Mouse (Mus musculus): ENCODE results near the gene Ankrd2.

The Ankrd2 gene

GRCm38 (mm10) chr19:42016251-42016650 lies 19.5 kb upstream of the Ankrd2 start:
- no peak for DNase-seq (ENCODE audit: low spot score)

GRCm38 (mm10) chr19:42016840-42017239 lies 19.0 kb upstream of the Ankrd2 start:
- DNase-seq (ENCODE audit: low spot score), result no peak

- no peak for DNase-seq (ENCODE audit: low spot score)
Measured at GRCm38 (mm10) chr19:42017399-42018247, 18.2 kb upstream of the Ankrd2 start.

GRCm38 (mm10) chr19:42019011-42019522 lies 16.7 kb upstream of the Ankrd2 start:
- DNase-seq (ENCODE audit: low spot score), result peak; percentile 59

GRCm38 (mm10) chr19:42021681-42022541 lies 13.9 kb upstream of the Ankrd2 start:
- no peak for DNase-seq (ENCODE audit: low spot score)

- no peak for DNase-seq (ENCODE audit: low spot score)
Measured at GRCm38 (mm10) chr19:42022542-42022848, 13.3 kb upstream of the Ankrd2 start.

GRCm38 (mm10) chr19:42026158-42026557 lies 9.6 kb upstream of the Ankrd2 start:
- DNase-seq (ENCODE audit: low spot score), result peak; percentile 86

GRCm38 (mm10) chr19:42031112-42031511 lies 4.7 kb upstream of the Ankrd2 start:
- DNase-seq (ENCODE audit: low spot score), result no peak

- DNase-seq (ENCODE audit: low spot score), result no peak
Measured at GRCm38 (mm10) chr19:42033611-42034010, 2.2 kb upstream of the Ankrd2 start.

GRCm38 (mm10) chr19:42034146-42034775 lies 1.5 kb upstream of the Ankrd2 start:
- DNase-seq (ENCODE audit: low spot score), result no peak

GRCm38 (mm10) chr19:42034881-42035455 lies 832 bp upstream of the Ankrd2 start:
- no peak for DNase-seq (ENCODE audit: low spot score)

- DNase-seq (ENCODE audit: low spot score), result no peak
Measured at GRCm38 (mm10) chr19:42036357-42036756, 557 bp downstream of the Ankrd2 start.

GRCm38 (mm10) chr19:42037167-42037702 lies 1.4 kb downstream of the Ankrd2 start:
- DNase-seq (ENCODE audit: low spot score), result no peak

- no peak for DNase-seq (ENCODE audit: low spot score)
Measured at GRCm38 (mm10) chr19:42038310-42038709, 2.5 kb downstream of the Ankrd2 start.

GRCm38 (mm10) chr19:42043988-42044387 lies 8.2 kb downstream of the Ankrd2 start:
- DNase-seq (ENCODE audit: low spot score), result no peak

GRCm38 (mm10) chr19:42045269-42046102 lies 9.7 kb downstream of the Ankrd2 start, which contains the start of gene Hoga1:
Hoga1 (plus strand) TSS chr19:42045610.
- DNase-seq (ENCODE audit: low spot score), result peak; percentile 90

GRCm38 (mm10) chr19:42050251-42050650 lies 14.5 kb downstream of the Ankrd2 start:
- DNase-seq (ENCODE audit: low spot score), result no peak

- no peak for DNase-seq (ENCODE audit: low spot score)
Measured at GRCm38 (mm10) chr19:42051351-42051750, 15.6 kb downstream of the Ankrd2 start.

- no peak for DNase-seq (ENCODE audit: low spot score)
Measured at GRCm38 (mm10) chr19:42051948-42052347, 16.1 kb downstream of the Ankrd2 start, which contains the start of gene 4933411K16Rik. 4933411K16Rik (plus strand) TSS chr19:42052248.

- no peak for DNase-seq (ENCODE audit: low spot score)
Measured at GRCm38 (mm10) chr19:42054255-42054654, 18.5 kb downstream of the Ankrd2 start.

GRCm38 (mm10) chr19:42055881-42056280 lies 20.1 kb downstream of the Ankrd2 start:
- DNase-seq (ENCODE audit: low spot score), result no peak

All from embryo, embryonic 10.5 days (tissue).